Mouse (Mus musculus) ES-Bruce4 (cell line): ENCODE measurements around the gene Tmem131l.

Source experiments
- CTCF ChIP-seq: IDR thresholded peaks from one replicate; pipeline ENCODE4 v1.8.1; 2011; ENCODE audit warnings: low read depth, low read length
- POLR2A ChIP-seq: IDR thresholded peaks from one replicate; pipeline ENCODE4 v1.8.1; 2011; ENCODE audit warnings: low read length; ENCODE audit not compliant: insufficient read depth

DNA sequence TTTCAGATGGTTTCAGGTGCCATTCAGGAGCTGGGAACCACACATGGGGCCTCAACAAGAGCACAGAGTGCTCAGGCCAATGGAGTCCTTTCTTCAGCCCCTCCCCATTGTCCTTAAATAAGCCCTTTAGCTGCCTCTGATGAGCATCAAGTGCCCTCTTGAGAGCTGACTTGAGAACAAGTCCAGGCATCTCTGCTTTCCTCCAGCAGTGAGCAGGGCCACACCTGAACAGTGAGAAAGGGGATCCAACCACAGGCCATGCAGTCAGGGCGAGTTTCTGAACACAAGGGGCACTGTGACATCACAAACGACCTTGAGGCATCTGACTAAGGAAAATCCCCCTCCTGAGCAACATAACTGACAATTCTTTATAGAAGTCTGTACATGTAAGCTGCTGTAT lies 31.7 kb upstream of the Tmem131l start:
- TF ChIP-seq CTCF (peak; percentile 41), POLR2A (no peak)
